Mouse (Mus musculus) cerebral cortex, adult 2 months (tissue): ENCODE data around the gene Prss8.

Source experiments
- WGBS: fragments of 180-500 bp; shearing (Covaris S2); methylation state at CpG from one replicate; pipeline ENCODE4 v1.1.7; 2018; 5-methylcytosine and 5-hydroxymethylcytosine counted together

The Prss8 gene

DNA sequence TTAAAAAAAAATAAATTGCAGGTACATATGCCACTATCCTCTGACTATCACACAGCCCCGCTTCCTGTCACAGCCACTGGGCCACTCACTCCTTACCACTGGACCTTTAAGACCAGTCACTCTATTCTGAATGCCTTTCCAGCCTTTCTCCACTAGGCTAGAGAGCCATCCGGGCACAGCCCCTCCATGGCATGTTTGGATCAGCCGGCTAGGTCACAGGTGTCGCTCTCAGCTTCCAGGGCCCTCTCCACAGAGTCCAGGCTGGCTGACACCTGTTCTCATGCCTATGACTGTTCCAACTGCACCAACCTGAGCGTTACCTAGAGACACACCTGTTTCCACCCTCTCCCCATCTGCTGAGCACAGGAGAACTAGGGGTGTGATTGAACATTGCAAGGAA, 1.3 kb downstream of the Prss8 start:
- WGBS = 64% methylated on average over 5 of the region's 5 CpGs

DNA sequence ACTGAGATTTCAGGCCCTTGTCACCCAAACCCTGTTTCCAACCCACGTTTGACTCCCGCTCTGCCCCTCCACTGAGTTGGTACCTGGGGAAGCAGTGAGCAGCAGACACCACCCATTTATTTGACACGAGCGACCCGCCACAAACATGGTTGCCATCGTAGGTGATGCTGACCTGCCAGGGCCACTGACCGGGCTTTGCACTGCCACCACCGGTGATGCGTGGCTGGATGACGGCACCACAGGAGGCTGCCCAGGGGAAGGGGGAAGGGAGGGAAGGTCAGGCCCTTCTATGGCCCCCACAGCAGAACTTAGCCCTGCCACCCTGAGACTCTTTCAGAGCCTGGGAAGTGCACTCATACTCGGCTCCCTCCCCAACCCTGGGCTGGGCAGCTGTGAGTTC, 2.2 kb downstream of the Prss8 start:
- 86% methylated on average over 11 of the region's 11 CpGs for WGBS

DNA sequence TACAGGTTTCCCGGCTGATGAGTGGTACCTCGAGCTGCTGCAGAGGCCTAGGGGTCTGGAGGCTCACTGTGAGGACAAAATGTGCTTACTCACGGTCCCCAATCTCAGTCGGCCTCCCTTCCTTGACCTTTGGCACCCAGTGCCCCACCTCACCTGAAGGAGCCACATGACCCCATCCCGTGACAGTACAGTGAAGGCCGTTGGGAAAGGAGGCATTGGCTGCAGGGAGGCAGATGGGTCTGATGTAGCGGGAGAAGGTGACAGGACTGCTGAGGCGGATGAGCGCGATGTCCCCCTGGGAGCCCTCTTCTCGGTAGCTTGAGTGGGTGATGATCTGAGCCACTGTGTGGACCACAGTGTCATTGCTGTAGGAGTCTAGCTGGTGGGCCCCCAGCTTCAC, 3.1 kb downstream of the Prss8 start:
- 88% methylated on average over 11 of the region's 11 CpGs for WGBS

DNA sequence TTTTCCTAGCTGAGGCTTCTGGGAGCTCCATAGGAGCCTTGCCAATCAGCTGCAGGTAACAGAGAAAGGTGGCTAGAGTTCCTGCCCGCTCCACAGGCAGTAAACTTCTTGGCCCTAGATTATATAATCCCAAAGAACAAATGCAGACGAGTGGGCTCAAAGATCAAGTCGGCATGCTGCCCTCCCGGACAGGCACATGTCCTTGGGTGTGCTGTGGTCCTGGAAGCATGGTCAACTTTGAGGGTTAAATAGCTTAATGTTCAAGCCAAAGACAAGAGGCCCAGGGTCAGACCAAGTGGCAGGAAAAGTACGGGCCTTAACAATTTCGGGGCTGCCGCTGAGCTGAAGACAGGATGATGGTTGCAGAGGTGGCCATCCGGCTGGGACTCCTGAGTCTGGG, 3.8 kb downstream of the Prss8 start:
- 90% methylated on average over 8 of the region's 8 CpGs for WGBS

DNA sequence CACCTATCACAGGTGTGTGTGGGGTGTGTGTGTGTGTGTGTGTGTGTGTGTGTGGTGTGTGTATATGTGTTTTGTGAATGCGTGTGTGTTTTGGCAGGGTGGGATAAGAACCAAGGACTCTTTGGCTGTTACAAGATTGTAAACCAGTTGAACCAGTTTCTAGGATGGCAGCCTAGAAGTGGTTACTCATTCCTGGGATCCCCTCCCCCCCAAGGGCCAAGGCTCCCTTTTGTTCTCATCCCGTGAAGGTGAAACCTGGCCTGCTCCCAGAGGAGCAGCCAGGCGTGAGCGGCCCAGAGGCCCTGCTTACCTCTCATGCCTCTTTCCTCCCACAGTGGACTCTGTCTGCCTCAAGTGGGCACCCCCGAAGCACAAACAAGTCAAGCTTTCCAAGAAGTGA, 4.7 kb downstream of the Prss8 start:
- 72% methylated on average over 5 of the region's 5 CpGs for WGBS

DNA sequence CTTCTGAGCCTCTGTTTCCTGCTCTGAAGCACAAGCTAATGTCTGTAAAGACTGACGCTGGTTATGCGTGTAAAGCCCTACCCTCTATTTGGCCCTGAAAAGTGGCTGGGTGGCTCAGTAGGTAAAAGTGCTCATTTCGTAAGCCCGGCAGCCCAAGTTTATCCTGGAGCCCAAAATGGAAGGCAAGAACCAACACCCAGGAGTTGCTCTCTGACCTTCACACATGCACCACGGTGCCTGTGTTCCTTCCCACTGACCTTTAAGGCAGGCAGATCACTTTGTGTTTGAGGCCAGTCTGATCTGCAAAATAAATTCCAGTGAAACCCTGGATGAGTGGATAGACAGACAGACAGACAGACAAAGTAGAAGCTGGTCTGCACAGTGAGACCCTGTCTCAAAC, 6.2 kb downstream of the Prss8 start:
- WGBS = 84% methylated on average over 5 of the region's 5 CpGs

DNA sequence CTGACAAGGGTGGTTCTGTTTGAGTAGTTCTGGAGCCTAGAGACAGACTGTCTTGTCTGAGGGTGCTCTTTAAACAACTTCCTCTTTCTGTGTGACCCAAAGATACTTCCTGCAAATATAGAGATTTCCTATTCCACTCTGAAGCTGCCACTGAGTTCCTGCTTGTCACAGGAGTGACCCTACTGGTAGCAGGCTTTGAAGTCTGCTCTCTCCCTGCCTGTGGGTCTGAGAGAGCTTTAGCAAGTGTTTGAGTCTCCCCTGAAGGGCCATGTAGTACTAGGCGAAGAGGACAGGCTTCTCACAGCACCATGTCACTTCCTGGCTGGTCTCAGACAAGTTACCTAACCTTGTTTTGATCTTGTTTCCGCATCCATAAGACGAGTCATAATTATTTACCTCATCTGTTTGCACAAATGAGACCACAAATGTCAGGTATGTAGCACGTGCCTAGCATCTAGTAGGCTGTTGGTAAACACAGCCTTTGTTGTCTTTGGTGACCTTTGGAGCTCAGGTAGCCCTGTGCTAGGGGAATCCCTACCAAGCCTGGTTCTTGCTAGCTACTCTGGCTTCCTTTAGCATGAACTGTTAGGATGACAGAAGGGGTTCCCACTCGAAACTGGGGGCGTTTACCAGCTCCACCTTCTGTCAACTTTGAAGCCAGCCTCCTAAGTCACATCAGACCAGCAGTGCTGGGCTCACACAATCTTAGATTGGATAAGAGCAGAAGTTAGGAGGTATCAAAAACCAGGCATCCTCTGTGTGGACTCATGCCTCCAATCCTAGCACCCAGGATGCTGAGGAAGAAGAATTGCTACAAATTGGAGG, 7.2 kb downstream of the Prss8 start:
- 60% methylated on average over 6 of the region's 6 CpGs for WGBS

DNA sequence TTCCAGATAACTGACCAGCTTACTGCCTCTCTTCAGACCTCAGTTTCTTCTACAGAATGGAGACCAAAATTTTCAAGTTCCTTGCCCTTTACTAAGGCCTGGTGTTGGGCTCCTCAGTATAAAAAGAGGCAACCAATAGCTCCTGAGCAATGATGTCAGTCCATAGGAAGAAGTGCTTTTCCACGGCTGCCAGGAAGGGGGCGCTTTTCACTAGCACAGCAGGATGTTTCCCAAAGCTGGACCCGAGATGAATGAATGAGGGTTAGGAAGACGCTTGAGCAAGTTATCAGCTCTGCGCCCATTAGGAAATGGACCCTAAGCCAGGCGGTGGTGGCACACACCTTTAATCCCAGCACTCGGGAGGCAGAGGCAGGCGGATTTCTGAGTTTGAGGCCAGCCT, 8.4 kb downstream of the Prss8 start:
- WGBS = 66% methylated on average over 8 of the region's 8 CpGs

DNA sequence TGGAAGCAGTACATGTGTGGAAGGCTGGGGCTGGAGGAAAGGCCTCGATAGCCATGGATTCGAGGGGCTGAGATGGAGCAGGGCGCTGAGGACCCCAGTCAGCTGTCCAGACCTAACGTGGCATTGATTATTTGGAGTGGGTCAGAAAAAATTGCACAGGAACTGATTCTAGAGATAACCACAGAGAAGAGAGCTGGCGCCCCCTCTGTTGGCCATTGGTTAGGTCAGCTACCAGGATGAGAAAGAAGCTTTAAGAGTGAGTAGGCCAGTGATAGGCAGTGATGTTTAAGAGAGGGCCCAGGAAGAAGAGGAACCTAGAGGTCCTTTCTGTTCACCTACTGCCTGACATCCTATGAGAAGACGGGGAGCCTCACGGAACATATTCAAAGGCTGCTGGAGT, 10.6 kb downstream of the Prss8 start:
- 71% methylated on average over 7 of the region's 7 CpGs for WGBS

DNA sequence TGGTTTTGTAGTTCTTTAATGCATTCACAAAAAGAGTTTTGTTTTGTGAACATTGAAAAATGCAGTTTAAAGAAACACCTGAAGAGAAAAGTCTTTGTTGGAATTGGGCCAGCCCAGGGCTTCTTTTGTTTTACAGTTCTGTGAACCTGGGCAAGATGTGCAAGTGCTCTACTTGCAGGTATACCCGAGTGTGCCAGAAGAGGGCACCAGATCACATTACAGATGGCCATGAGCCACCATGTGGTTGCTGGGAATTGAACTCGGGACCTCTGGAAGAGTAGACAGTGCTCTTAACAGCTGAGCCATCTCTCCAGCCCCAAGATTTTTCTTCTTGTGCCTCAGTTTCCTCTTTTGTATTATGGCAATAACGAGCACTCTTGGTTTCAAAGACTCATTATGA, 11.7 kb downstream of the Prss8 start:
- WGBS = 49% methylated on average over 3 of the region's 3 CpGs

DNA sequence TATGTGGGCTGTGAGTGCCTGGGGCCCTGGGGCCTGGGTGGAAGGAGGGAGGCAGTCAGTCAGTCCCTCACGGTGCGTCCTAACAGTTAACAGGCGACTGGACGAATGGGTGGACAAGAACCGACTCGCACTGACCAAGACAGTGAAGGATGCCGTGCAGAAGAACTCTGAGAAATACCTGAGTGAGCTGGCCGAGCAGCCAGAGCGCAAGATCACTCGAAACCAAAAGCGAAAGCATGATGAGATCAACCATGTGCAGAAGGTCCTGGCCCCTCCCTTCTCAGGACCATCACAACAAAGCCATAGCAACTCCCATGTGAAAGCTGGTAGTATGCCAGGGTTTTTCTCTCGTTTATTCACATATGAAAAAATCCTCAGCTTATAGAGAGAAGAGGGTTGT, 14.6 kb downstream of the Prss8 start:
- 90% methylated on average over 12 of the region's 12 CpGs for WGBS

DNA sequence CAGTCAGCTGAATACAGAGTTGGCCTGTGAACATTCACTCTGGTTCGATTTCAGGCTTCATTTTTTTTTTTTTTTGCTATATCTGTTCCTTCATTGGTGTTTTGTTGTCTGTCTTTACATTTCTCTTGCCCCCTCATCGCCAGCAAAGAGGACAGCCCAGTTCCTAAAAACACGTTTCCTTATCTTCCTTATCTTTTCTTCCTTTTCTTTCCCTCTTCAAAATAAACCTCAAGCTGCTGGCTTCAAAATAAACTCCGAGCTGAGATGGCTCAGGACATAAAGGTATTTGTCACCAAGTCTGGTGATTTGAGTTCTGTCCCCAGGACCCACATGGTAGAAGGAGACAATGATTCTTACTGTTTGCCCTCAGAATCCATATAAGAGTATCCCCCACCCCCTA, 17.0 kb downstream of the Prss8 start:
- WGBS = 8% methylated on average over 4 of the region's 4 CpGs

DNA sequence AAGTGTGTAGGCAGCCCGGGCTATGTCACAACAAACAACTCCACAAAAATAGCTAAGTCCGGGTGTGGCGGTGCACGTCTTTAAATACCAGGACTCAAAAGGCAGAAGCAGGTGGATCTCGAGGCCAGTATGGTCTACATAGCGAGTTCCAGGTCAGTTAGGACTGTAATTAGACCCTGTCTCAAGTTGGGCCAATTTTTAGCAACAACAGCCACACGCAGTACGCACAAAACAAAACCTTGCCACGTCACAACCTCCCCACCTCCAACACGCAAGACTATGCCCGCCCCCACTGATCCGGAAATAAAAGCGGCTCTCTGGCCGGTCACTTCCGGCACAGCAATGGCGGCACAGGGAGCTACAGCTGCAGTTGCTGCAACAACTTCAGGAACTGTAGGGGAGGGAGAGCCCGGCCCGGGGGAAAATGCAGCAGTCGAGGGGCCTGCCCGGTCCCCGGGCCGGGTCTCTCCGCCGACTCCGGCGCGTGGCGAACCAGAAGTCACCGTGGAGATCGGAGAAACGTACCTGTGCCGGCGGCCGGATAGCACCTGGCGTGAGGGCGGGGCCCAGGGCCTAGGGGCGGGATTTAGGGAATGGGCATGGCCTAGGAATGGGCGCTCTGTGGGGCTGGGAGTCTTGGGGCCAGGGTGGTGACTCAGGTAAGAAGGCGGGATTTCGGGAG, 17.6 kb downstream of the Prss8 start, which contains the start of gene Kat8:
Gene Kat8, plus strand, starts transcription at position 327 of the 682 bp plus-strand sequence.
- under 1% methylated on average over 40 of the region's 40 CpGs for WGBS

DNA sequence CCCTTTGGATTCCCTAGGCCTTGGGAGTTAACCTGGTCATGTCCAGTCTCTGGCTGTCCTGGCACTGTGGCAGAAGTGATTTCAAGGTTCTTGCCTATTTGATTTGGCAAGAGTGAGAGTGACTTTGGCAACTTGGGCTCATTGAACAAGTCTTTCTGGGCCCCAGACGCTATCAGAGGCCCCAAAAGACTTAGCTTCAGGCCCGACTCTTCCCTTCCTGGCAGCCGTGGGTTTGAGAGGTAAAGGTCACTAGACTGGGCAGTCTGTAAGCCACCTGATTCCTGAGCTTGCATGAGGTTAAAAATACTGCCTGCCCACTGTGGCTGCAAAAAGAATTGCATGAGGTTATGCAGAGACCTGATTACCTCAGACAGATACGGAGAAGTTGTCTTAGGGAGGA, 21.2 kb downstream of the Prss8 start:
- 84% methylated on average over 4 of the region's 4 CpGs for WGBS

DNA sequence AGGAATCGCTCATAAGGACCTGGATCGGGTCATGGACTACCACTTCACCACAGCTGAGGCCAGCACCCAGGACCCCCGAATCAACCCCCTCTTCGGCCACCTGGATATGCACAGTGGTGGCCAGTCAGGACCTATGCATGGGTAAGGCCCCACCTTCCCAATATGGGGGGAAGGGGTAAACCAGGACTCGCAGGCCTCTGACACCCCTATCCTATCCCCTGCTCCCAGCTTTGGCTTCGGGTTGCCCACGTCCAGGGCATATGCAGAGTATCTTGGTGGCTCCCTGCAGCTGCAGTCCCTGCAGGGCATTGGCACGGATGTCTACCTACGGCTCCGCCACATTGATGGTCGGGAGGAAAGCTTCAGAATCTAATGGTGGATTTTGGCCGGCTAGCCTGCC, 22.0 kb downstream of the Prss8 start:
- WGBS = 96% methylated on average over 12 of the region's 12 CpGs

DNA sequence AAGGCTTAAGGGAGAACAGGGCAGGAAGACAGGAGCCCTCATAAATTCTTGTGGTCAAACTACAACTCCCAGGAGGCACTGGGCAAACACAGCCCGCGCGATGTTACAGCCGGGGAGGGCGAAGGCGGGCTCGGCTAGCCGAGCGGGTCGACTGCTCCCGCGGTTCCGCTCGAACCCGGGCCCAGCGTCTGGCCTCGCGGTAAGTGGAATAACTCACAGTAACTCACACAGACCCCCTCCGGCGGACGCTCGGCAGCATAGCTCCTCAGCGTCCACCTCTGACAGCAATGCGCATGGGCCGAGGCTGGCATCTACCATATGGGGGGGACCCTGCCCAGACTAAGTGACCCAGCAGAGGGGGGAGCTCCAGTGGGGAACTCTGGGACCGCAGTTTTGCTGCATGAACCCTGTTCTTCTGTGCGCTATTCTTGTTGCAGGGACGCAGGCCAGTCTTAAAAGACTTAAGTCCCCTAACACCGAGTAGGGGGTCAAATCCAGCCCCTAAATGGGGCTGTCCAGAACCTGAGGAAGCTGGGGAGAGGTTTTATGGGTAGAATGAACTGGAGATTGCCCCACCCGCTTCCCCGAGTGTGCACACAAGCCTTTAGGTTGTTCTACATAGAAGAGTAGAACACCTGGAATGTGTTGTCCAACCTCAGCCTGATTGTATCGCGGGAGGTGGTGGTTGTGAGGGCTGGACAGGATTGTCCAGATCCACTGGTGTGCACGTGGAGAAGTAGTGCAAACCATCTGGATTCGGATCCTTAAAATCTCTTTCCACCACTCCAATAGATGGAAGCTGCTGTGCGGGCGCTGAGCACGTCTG, 25.7 kb downstream of the Prss8 start, which contains the start of gene Bckdk:
Gene Bckdk, plus strand, starts transcription at position 112 of the 826 bp plus-strand sequence.
- 5% methylated on average over 38 of the region's 38 CpGs for WGBS

DNA sequence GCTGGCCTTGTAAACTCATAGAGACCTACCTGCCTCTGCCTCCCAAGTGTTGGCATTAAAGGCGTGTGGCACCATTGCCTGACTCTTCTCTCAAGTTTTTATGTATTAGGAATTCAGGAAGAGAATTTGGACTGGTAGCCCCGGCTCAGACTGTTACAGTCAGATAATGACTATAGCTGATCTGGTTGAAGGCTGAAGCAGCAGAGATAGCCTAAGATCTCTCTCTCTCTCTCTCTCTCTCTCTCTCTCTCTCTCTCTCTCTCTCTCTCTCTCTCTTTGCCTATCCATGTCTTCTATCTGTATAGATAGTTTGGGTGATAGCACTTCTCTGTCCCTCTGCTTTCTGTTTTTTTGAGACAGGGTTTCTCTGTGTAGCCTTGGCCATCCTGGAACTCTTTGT, 28.1 kb downstream of the Prss8 start:
- WGBS = 88% methylated on average over 2 of the region's 2 CpGs

DNA sequence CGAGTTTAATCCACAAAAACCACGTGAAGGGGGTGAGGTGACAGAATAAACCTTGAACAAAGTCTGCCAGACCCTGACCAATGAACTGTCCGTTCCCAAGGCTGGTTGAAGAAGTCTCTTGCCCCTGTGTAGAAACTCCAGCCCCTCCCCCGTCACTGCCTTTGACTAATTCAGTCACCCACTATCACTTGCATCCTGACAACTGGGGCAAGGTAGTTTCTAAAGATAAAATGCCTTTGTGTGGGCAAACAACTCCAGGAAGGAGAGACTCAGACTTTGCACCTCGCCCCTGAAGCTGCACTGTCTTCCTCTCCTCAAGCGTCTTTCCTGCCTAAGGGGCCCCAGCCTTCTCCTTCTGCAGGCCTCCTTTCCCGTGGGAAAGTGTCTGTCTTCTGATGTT, 29.9 kb downstream of the Prss8 start:
- 43% methylated on average over 7 of the region's 7 CpGs for WGBS

DNA sequence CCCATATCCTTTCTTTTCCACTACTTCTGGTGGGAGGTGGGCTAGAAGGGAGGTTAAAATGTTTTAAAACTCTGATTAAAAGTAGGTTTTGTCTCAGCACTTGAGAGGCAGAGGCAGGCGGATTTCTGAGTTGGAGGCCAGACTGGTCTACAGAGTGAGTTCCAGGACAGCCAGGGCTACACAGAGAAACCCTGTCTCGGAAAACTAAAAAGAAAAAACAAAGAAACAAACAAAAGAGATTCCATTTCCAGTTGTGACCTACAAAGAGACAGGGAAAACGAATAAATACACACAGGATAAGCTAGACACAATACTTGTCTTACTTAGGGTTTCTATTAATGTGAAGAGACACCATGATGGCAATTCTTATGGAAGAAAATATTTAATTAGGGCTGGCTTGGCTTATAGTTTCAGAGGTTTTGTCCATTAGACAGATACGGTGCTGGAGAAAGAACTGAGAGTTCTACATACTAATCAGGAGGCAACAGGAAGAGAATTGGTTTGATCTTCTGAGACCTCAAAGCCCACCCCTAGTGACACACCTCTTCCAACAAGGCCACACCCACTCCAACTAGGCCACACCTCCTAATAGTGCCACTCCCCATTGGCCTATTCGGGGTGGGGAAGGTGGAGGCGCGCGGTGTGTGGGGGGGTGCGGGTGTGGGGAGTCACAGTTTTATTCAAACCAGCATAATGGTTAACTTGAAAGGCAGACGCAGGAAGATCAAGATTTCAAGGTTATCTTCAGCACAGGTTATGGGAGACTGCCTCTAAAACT, 31.5 kb downstream of the Prss8 start:
- 39% methylated on average over 10 of the region's 10 CpGs for WGBS

DNA sequence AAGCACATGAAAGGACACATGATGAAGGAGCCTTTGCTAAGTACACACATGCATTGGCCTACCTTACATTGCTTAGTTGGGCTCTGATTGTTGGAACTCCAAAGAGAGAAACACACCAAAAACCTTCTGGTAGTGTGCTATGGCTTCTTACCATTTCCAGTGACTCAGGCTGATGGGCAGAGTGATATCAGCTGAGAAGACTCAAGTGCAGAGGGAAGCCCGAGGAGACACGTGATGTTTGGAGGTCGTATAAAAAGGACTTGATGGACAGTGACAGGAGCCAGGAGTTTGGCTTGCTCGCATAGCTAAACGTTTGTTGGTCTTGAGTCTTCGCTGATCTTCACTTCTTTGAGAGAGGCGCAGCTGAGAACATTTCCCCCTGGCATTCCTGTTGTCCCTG, 32.4 kb downstream of the Prss8 start:
- 95% methylated on average over 7 of the region's 7 CpGs for WGBS

DNA sequence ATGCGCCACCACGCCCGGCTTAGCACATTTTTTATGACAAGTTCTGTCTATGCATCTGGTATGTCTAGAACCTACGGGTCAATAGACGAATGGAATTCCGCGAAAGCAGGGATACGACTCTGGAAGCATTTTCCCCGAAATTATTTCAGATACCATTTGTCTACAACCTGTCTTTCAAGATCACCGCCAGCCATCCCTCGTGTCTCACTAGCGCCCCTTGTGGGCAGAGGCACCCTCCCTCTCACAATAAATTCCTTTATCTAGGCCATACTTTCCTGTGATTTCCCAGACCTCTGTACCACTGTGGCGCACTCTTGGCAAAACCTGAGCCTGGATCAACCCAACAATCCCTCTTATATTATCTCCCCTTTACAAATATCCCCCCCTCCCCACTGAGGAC, 33.5 kb downstream of the Prss8 start:
- 54% methylated on average over 13 of the region's 13 CpGs for WGBS

DNA sequence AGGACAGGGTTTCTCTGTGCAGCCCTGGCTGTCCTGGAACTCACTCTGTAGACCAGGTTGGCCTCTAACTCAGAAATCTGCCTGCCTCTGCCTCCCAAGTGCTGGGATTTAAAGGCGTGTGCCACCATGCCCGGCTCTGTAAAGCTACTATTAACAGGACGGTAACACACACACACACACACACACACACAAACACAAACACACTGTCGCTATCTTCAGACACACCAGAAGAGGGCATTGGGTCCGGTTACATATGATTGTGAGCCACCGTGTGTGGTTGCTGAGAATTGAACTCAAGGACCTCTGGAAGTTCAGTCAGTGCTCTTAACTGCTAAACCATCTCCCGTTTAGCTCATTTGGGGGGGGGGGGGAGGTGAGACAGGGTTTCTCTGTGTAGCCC, 34.0 kb downstream of the Prss8 start:
- 66% methylated on average over 7 of the region's 7 CpGs for WGBS
